Mouse (Mus musculus) ovary, adult 18-20 months (tissue): ENCODE results near the gene Cntnap2.

ENCODE experiments used
- DNase-seq: peaks from one replicate; pipeline ENCODE4 v3.0.0; 2022; ENCODE audit warnings: low spot score, mixed read lengths

The Cntnap2 gene

GRCm38 (mm10) chr6:45938263-45938662, 879.1 kb downstream of the Cntnap2 start:
- DNase-seq, result no peak

DNA sequence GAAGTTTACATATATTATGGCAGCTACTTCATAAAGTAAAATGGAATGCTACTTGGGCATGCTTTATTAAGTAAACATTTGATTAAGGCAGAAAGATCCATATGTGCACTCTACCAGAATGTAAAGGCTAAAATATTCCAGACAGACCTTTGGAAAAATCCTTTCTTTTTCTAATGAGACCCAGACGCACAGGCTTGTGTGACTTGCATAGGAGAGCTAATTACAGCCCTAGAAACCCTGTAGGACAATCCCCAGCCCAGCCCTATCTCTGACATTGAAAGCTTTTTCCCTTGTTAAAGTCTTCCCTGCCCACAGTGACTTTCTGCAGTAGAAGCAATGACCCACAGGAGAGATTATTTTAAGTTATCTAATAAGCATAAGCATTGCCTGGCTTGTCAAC, 879.6 kb downstream of the Cntnap2 start:
- DNase-seq, result no peak

DNA sequence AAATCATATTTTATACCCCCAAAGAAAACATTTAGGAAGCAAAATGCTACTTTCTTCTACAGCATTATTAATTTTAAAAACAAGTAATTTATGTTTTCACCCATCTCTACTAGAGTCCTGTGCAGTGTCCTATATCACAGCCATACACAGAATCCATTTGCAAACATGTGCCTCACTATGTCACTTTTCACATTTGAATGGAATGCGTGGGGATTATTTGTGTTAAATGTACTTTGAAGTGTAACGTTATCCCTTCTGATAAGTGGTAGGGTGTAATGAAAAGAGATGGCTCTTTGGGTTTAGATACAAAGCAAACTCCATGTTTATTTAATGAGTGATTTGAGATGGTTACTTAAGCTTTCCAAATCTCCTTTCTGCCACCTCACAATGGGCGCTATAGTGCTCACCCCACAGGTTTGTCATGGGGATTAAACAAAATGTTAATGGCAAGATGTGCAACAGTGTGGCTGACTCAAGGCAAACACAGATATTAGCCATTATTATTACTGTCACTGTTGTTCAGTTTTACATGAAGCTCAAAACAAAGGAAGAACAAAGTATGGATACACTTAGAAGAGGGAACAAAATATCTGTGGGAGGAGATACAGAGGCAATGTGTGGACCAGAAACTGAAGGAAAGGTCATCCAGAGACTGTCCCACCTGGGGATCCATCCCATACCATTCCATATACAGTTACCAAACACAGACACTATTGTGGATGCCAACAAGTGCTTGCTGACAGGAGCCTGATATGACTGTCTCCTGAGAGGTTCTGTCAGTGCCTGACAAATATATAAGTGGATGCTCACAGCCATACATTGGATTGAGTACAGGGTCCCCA, 886.2 kb downstream of the Cntnap2 start:
- DNase-seq, result no peak

- no peak for DNase-seq
Observed at GRCm38 (mm10) chr6:45954773-45955172, 895.6 kb downstream of the Cntnap2 start.

GRCm38 (mm10) chr6:45964494-45964893, 905.3 kb downstream of the Cntnap2 start:
- no peak for DNase-seq

- no peak for DNase-seq
Observed at GRCm38 (mm10) chr6:45974471-45975154, 915.5 kb downstream of the Cntnap2 start.

DNA sequence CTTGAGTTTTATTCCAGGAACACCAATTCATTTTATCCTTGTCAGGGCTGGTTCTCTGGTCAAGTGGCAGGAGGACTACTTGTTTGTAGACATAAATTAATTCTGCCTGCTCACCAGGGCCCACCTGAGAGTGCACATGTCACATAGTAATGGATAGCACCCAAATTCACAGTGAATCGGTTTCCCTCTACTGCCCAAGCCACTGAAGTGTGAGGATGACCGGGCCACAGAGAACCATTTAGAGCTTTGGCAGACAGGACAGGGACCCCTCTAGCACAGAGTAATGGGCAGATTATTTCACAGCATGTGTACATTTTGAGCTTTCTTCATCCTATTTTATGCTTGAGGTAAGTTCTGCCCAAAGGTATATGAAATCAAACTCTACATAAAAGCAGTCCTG, 920.0 kb downstream of the Cntnap2 start:
- DNase-seq, result no peak

- no peak for DNase-seq
Observed at GRCm38 (mm10) chr6:45988051-45988450, 928.9 kb downstream of the Cntnap2 start.

DNA sequence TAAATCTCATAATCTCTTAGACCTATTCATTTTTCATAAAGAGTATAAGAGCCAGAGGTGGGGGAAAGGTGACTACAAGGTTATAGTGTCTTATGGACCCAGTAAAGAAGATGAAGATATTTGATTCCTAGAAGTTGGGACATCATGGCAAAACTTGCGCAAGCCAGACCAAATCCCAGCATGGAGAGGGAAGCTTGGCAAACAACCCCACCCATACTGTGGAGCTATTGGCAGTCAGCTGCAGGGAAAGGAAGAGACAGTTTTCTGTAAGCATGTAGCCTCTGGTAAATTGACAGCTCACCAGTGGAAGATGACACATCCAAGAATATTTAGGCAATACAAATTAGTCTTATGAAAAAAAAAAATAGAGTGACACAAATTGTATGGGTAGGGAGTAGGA, 931.9 kb downstream of the Cntnap2 start:
- no peak for DNase-seq

- DNase-seq, result no peak
Observed at GRCm38 (mm10) chr6:46022515-46023143, 963.5 kb downstream of the Cntnap2 start.

DNA sequence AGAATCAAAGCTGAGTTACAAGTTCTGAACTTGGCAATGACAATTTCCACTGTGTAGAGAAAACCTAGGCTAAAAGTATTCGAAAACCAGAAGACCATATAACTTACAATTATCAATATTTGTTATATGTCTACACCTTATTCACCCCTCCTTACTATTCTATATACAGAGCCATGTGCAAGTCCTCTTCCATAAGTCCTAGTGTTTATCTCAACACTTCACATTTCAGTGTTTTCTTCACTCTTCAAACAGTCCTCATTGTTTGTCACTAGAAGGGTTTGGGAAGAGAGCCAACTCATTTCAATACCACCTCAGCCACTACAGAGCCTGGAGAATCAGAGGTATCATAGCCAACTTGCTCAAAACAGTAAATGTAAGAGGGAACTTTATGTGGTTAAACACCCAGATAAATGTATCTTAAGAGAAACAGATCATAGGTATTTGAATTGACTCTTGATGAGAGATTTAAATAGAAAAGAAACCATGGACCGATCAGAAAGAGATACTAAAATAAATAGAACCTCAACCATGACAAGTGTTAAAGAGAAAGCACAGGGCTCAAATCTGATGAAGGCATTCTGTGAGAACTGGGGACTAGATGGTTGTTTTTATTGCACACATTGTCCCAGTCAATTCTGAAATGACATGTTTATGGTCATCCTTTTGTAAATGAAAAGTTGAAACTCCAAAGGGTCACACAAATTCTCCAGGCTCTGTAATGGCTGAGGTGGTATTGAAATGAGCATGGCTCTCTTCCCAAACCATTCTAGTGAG, 972.9 kb downstream of the Cntnap2 start:
- DNase-seq, result no peak

- DNase-seq, result no peak
Observed at GRCm38 (mm10) chr6:46033108-46033507, 974.0 kb downstream of the Cntnap2 start.

GRCm38 (mm10) chr6:46040671-46041070, 981.5 kb downstream of the Cntnap2 start:
- DNase-seq, result no peak

GRCm38 (mm10) chr6:46080236-46080635, 1021.1 kb downstream of the Cntnap2 start:
- DNase-seq, result no peak

DNA sequence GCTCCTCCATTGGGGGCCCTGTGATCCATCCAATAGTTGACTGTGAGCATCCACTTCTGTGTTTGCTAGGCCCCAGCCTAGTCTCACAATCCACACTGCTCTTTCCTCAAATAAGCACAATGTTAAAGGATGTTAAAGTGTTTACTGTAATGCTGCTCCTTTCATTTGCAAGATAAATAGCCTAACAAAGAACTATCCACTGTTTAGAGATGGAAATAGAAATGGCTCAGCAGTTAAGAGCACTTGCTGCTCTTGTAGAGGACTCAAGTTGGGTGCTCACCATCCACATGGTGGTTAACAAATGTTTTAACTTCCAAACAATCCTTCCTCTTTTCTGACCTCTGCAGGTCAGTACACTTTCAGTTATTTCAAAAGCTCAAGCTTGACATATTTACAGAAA, 1022.3 kb downstream of the Cntnap2 start:
- DNase-seq, result no peak

DNA sequence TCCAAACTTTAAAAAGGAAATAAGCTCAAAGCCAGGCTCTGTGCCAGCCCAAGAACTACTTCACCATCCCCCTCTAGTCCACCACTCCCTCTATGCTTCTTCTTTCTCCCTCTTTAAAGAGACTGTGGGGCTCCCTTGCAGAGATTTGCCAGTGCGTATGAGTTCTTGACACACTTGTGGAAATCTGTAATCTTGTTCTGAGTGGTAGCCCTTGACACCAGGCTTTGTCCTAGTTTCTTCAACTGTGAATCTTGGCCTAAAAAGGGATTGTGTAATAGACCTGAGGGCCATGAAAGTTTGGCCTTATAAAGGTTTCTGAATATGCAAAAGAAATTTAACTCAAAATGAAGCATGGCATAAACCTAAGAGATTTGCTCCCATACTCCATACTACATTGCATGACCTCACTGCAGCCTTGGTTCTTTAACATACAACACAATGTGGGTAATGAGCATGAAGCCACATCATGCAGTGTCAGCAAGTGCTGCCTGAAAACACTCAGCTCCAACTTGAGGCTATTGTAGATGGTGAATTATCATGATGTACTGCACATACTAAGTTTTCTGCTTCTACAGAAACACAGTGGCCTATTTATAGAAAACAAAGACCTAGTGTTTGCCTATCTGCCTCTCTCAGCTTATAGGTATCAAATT, 1084.2 kb downstream of the Cntnap2 start:
- no peak for DNase-seq

GRCm38 (mm10) chr6:46166837-46167236, 1107.7 kb downstream of the Cntnap2 start:
- DNase-seq, result no peak

DNA sequence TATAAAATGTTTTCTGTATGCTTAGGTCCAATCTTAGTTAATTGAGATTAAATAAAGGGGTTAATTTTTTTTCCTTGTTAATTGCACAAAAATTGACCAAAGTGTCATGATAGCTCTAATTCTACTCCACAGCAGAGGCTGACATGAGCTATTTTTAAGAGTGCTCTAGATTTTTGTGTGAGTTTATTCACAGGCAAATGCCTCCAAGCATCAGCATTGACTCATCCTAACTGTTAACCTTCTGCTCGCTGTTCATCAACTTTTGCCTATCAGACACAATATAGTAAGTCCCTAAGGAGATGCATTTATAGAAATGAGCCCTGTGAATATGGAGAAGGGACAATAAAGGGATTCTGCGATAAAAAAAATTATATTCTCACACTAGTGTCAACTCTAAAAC, 1138.1 kb downstream of the Cntnap2 start:
- no peak for DNase-seq

- DNase-seq, result no peak
Observed at GRCm38 (mm10) chr6:46201828-46202227, 1142.7 kb downstream of the Cntnap2 start.

DNA sequence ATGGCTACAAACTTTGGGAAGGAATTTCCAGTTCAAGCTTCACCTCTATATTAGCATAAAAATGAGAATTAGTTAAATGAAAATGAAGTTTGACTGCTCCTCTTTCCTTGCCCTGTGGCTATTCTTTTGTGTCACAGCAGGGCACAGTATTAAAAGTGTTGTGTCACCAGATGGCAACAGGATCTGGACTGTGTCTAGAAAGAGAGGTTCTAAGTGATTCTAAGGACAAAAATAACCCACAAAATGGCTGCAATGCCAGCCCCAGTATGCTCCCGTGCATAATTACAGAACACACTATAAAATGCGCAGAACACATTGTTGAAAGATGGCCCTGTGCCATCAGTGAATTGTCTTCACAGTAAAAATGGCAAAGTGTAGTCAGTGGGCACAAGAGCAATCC, 1146.4 kb downstream of the Cntnap2 start:
- DNase-seq, result no peak

GRCm38 (mm10) chr6:46232889-46233288, 1173.7 kb downstream of the Cntnap2 start:
- no peak for DNase-seq

DNA sequence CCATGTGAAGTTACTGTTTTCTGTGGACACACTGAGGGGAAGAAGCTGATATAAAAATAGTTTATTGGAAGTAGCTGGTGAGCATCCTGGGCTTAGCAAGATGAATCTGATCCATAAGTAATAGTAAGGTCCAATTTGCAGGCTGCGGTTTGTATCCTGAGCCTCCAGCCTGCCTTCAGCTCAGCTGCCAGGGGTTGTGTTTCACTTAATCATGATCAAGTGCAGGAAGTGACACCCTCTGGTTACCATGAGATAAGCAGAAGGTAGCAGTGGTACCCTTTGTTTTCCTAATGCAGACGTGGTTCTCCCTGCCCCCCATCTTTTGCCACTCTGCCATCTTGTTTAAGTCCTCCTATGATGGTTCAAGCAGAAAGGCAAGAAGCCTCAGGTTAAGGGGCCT, 1181.2 kb downstream of the Cntnap2 start:
- DNase-seq, result no peak
